Mouse (Mus musculus) ovary, postnatal 10 days (tissue): ENCODE results near the gene Trp53bp2.
A peak's percentile ranks its signal among the peaks of the same experiment; 100 is the strongest.

Experiments
- DNase-seq: peaks from one replicate; pipeline ENCODE4 v3.0.0; 2022; ENCODE audit warnings: low spot score

Gene Trp53bp2

GRCm38 (mm10) chr1:182408243-182408642 is 729 bp upstream of the Trp53bp2 start:
- no peak for DNase-seq

- no peak for DNase-seq
These were observed 615 bp downstream of the Trp53bp2 start for GRCm38 (mm10) chr1:182409401-182410173.

GRCm38 (mm10) chr1:182412586-182413270 is 3.8 kb downstream of the Trp53bp2 start:
- no peak for DNase-seq

- no peak for DNase-seq
These were observed 10.5 kb downstream of the Trp53bp2 start for GRCm38 (mm10) chr1:182419481-182419880.

- DNase-seq, result no peak
These were observed 15.3 kb downstream of the Trp53bp2 start for GRCm38 (mm10) chr1:182424274-182424673.

- DNase-seq, result no peak
These were observed 16.2 kb downstream of the Trp53bp2 start for GRCm38 (mm10) chr1:182425176-182425575.

GRCm38 (mm10) chr1:182426444-182426843 is 17.5 kb downstream of the Trp53bp2 start:
- DNase-seq, result no peak

- no peak for DNase-seq
These were observed 18.5 kb downstream of the Trp53bp2 start for GRCm38 (mm10) chr1:182427426-182427825.

GRCm38 (mm10) chr1:182429826-182430225 is 20.9 kb downstream of the Trp53bp2 start:
- DNase-seq, result no peak

GRCm38 (mm10) chr1:182430676-182431075 is 21.7 kb downstream of the Trp53bp2 start:
- no peak for DNase-seq

- DNase-seq, result no peak
These were observed 23.1 kb downstream of the Trp53bp2 start for GRCm38 (mm10) chr1:182432059-182432458.

- no peak for DNase-seq
These were observed 27.8 kb downstream of the Trp53bp2 start for GRCm38 (mm10) chr1:182436746-182437145.

- peak; percentile 62 for DNase-seq
These were observed 30.7 kb downstream of the Trp53bp2 start for GRCm38 (mm10) chr1:182439546-182440222.

GRCm38 (mm10) chr1:182441791-182442473 is 33.0 kb downstream of the Trp53bp2 start:
- DNase-seq, result no peak

- DNase-seq, result no peak
These were observed 35.1 kb downstream of the Trp53bp2 start for GRCm38 (mm10) chr1:182444116-182444515.

- DNase-seq, result no peak
These were observed 39.5 kb downstream of the Trp53bp2 start for GRCm38 (mm10) chr1:182448276-182449035.

- no peak for DNase-seq
These were observed 43.5 kb downstream of the Trp53bp2 start for GRCm38 (mm10) chr1:182452473-182452872.

GRCm38 (mm10) chr1:182455080-182455479 is 46.1 kb downstream of the Trp53bp2 start:
- DNase-seq, result no peak

- no peak for DNase-seq
These were observed 49.6 kb downstream of the Trp53bp2 start for GRCm38 (mm10) chr1:182458556-182458955.

- no peak for DNase-seq
These were observed 50.5 kb downstream of the Trp53bp2 start for GRCm38 (mm10) chr1:182459436-182459835.
